Mouse (Mus musculus) testis, adult 2 months (tissue): Measurements from ENCODE around the gene Micu1. TPM values are rescaled to one million over a fixed set of nuclear protein-coding genes. Genes with fewer than 3 reads are reported as not detected.

Experiments
- H3K27ac ChIP-seq: fragments of 200-500 bp; 2 replicates; pipeline ENCODE4 v1.5.1; 2012; ENCODE audit warnings: low read depth, low read length; ENCODE audit not compliant: control insufficient read depth, insufficient read depth
- H3K27me3 ChIP-seq: fragments of 200-500 bp; 2 replicates; pipeline ENCODE4 v1.6.1; 2012; ENCODE audit warnings: mild to moderate bottlenecking, low read length, moderate library complexity; ENCODE audit not compliant: control insufficient read depth, insufficient read depth
- H3K36me3 ChIP-seq: fragments of 200-500 bp; 2 replicates; pipeline ENCODE4 v1.6.1; 2012; ENCODE audit warnings: mild to moderate bottlenecking, low read length; ENCODE audit not compliant: control insufficient read depth, insufficient read depth
- H3K4me1 ChIP-seq: fragments of 200-500 bp; 2 replicates; pipeline ENCODE4 v1.6.1; 2012; ENCODE audit warnings: low read length; ENCODE audit not compliant: control insufficient read depth, insufficient read depth
- H3K4me3 ChIP-seq: fragments of 200-500 bp; 2 replicates; pipeline ENCODE4 v1.5.1; 2012; ENCODE audit warnings: low read depth, mild to moderate bottlenecking, low read length, moderate library complexity, mixed read lengths; ENCODE audit not compliant: control insufficient read depth
- CTCF ChIP-seq: fragments of 200-500 bp; IDR thresholded peaks from 2 replicates; pipeline ENCODE4 v1.5.1; 2012; ENCODE audit warnings: low read depth, mild to moderate bottlenecking, inconsistent platforms, low read length, moderate library complexity; ENCODE audit not compliant: control insufficient read depth, insufficient read depth, insufficient replicate concordance
- POLR2A ChIP-seq: fragments of 200-500 bp; IDR thresholded peaks from 2 replicates; pipeline ENCODE4 v1.6.1; 2012; ENCODE audit warnings: low read depth, mild to moderate bottlenecking, inconsistent platforms, low read length, moderate library complexity; ENCODE audit not compliant: control insufficient read depth
- polyA plus RNA-seq: library from polyadenylated mRNA; depleted of rRNA; stranded (reverse); fragments of >200 nt; gene quantifications from 2 replicates; pipeline ENCODE4 v1.2.3, GENCODE M21; 2012

The Micu1 gene
- polyA plus RNA-seq, 1 experiment: 33.6 TPM

DNA sequence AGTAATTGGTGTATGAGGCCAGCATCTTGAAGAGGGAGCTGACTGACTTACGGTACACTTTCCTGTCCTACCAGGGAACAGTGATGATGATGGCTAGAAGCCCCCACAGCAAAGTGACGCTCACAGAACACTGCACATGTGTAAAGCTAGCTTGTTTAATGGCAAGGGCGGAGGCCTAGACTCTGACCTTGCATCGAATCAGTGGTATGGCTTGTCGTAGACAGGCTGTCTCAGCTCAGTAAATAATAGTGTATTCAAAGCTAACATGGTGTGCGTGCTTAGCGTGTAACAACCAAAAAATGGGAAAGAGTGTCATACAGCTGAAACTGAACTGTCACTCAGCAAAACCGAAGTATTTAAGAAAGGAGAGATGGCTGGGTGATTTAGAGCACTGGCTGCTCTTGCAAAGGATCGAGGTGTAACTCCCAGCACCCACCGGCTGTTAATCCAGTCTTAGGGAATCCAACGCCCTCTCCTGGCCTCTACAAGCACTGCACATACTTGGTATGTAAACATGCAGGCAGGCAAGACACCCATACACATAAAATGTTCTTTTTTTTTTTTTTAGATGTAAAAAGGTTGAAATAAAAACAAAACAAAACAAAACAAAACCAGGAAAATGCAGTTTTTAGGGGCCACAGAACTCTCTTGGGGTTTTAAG, 85.0 kb downstream of the Micu1 start:
- no peaks in the 10 kb centered on the region for H3K36me3 ChIP-seq
- H3K4me3 ChIP-seq: no peak overlapping the region
- no peak overlapping the region for H3K27ac ChIP-seq
- no peaks in the 10 kb centered on the region for H3K27me3 ChIP-seq
- no peaks in the 10 kb centered on the region for H3K4me1 ChIP-seq
- TF ChIP-seq CTCF (no peak), POLR2A (no peak)

DNA sequence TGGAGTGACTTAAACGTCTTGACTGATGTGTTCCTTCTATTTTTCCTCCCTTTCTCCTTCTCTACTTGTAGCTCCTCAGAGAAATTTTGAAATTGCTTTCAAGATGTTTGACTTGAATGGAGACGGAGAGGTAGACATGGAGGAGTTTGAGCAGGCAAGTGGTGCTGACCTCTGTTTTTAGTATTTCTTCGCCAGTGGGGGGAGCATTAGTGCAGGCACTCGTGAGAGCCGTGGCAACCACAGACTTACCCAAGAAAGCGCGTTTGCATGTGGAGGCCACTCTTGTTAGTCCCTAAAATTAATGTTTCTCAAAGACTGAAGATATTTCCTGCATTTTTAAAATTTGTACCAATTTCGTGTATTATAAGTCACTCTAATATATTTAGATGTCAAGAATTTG, 85.6 kb downstream of the Micu1 start:
- no peak overlapping the region for H3K27ac ChIP-seq
- TF ChIP-seq CTCF (no peak), POLR2A (no peak)
- no peaks in the 10 kb centered on the region for H3K4me1 ChIP-seq
- H3K27me3 ChIP-seq: no peaks in the 10 kb centered on the region
- no peaks in the 10 kb centered on the region for H3K36me3 ChIP-seq
- H3K4me3 ChIP-seq: no peak overlapping the region

DNA sequence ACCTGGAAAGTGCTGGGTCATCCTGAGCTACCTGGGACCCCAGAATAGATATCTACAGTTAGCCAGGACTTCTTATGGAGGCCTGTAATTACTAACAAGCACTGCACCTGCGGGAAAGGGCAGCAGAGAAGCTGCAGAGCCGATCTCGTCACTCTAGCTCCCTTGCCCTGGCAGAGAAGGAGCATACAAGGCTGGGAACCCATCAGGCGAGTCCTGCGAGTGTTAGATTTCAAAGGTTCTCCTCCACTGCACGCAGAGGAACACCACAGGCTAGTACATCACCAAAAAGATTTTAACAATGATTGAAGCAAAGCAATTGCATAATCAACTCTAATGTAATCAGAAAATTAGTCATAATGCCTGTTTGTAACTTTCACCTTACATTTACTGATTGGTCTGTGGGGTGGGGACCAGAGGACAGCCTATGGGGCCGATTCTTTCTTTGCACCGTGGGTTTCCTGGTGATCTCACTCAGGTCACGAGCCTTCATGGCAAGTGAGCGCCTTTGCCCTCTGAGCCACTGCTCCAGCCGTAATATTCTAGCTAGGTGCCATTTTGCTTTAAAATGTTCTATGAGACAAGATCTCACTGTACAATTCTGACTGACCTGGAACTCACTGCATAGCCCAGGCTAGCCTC, 88.1 kb downstream of the Micu1 start:
- Histone ChIP-seq H3K27ac (no peak overlapping the region), H3K4me1 (no peaks in the 10 kb centered on the region; the same call in 1 of the 2 replicates), H3K4me3 (no peak overlapping the region), H3K27me3 (no peaks in the 10 kb centered on the region), H3K36me3 (no peaks in the 10 kb centered on the region)
- TF ChIP-seq POLR2A: no peak
- TF ChIP-seq CTCF: no peak

DNA sequence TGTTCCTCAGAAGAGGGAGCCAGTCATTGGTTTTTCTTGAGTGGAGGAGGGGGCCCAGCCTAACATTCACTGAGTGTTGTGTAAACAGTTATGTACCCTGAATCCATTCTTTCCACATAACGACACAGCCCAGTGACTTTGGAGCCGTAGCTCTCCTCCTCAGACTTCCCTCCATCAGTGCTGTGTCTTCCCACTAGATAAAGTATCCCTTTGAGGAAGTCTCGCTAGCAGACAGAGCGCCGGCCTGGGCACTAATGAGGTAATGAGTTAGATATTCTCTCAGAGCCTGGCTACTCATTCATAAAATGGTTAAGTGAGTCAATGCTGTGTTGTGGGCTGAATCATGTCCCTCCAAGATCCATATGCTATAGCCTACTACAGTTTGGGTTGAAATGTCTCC, 89.6 kb downstream of the Micu1 start:
- no peak for TF ChIP-seq POLR2A
- H3K27ac ChIP-seq: no peak overlapping the region
- no peaks in the 10 kb centered on the region for H3K36me3 ChIP-seq
- no peak overlapping the region for H3K4me3 ChIP-seq
- H3K27me3 ChIP-seq: no peaks in the 10 kb centered on the region
- no peaks in the 10 kb centered on the region; the same call in 1 of the 2 replicates for H3K4me1 ChIP-seq

DNA sequence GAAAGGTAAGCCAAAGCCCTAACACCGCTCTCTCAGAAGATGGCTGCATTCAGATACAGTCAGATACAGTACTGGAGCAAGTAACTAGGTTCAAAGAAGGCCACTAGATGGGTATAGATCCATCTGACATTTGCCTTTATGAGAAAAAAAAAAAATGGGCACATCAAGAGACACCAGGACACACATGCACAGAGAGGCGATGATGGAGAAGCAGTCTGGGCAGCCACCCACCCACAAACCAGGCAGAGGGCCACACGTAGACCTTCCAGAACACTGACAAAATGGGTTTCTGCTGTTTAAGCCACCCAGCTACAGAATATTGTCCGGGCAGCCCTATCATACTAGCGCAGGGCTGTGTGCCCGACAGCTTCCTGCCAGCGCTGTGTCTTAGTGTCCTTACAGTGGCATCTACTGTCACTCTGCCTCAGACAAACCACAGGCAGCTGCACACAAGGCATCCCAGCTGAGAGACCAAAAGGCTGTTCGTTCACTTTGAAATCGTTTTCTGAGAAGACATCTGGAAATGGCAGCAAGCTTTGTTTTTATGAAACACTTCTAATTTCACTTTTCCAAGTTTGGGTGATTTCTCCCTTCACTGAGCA, 90.4 kb downstream of the Micu1 start:
- TF ChIP-seq POLR2A (no peak), CTCF (no peak)
- H3K4me3 ChIP-seq: no peak overlapping the region
- no peaks in the 10 kb centered on the region for H3K27me3 ChIP-seq
- H3K36me3 ChIP-seq: no peaks in the 10 kb centered on the region
- no peak overlapping the region for H3K27ac ChIP-seq
- H3K4me1 ChIP-seq: no peaks in the 10 kb centered on the region; the same call in 1 of the 2 replicates

DNA sequence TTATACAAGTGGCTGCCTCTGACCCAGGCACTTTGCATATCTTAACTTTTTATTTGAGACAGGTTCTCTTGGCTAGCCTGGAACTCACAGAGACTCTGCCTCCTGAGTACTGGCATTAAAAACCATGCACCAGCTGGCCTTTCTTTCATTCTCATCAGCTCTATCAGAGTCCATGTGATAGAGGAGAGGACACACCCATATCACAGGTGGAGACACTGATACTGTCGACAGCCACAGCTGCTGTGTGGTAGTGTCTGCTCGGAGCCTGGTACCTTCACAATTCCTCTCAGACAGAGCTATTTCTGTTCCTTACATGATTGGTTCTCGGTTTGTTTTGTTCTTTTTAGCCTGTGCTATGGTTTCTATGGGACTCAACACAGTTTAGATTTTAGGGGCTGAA, 91.2 kb downstream of the Micu1 start:
- Histone ChIP-seq H3K27me3 (no peaks in the 10 kb centered on the region), H3K36me3 (no peaks in the 10 kb centered on the region), H3K4me1 (no peaks in the 10 kb centered on the region; the same call in 1 of the 2 replicates), H3K27ac (no peak overlapping the region), H3K4me3 (no peak overlapping the region)
- TF ChIP-seq POLR2A: no peak
- no peak for TF ChIP-seq CTCF

DNA sequence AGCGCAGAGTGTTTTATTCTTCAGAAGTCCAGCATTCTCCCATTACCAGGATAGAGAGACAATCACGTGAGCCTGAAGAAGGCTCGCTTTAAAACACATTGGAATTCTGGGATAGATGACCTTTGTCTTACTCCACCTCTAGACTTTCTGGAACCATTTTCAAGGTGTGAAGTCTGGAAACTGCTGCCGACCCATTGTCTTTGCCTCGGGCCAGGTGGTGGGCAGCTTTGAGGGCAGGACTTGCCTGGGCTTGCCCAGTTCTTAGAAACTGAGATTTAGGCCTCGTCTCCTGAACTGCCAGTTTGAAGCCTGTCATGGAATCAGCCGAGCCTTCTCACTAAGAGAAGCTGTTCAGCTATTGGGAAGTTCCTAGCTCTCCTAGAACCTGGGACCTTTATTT, 92.8 kb downstream of the Micu1 start:
- H3K27me3 ChIP-seq: no peaks in the 10 kb centered on the region
- H3K4me3 ChIP-seq: no peak overlapping the region
- no peak overlapping the region for H3K27ac ChIP-seq
- H3K4me1 ChIP-seq: no peaks in the 10 kb centered on the region; the same call in 1 of the 2 replicates
- H3K36me3 ChIP-seq: no peaks in the 10 kb centered on the region
- TF ChIP-seq CTCF (no peak), POLR2A (no peak)
